Mouse (Mus musculus): ENCODE measurements at regions not wholly inside any gene's neighbourhood (a gene's known extent, or its start where the extent isn't known, plus 50 kb on each side); places are given as distances from the start of the nearest gene placed in this dataset.

GRCm38 (mm10) chr2:96234613-96235012 lies 83.4 kb upstream of the Lrrc4c start:
- no peak for DNase-seq (ENCODE audit: low spot score in 2 of 2)

DNA sequence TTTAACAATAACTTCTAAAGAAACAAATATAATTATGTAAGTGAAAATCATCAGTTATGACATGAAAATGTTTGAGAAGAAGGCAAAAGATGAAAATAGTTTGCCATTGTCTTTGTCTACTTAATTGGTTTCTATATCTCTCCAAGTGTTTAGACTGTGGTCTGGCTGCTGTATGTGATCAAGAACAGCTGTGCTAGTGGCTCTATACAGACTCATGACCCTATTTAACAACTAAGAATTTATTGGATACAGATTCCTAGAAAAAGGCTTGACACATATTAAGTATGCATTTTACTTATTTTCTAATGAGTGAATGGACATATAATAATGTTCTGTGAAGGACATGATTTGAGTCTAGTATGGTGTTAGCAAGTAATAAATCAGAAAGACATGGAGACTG lies 78.7 kb upstream of the Lrrc4c start:
- no peak for DNase-seq (ENCODE audit: low spot score in 2 of 2)

DNA sequence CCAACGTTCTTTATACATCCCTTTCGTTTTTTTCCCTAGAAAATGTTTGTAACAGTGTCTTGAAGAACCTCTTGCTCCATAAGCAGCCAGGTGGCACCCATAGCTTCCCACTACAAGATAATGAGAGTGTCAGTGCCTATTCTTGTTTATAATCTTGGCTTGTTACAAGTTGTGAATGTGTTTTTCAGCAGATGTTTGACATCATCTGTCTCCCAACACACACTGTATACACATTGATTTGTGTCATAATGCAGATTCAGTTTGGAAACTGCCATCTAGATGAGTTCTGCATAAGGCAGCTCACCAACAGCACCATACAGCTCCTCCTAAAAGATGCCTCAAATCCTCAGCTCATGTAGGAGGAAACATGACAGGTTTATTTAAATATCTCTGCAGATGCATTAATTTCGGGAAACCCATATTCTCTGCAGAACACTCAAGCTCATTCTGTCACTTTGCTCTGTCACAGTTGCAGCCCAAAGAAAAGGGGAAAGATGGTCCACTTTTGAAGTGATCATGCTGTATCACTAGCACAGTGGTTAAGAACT lies 77.4 kb upstream of the Lrrc4c start:
- no peak for DNase-seq (ENCODE audit: low spot score in 2 of 2)

- no peak for DNase-seq (ENCODE audit: low spot score in 2 of 2)
Measured at GRCm38 (mm10) chr2:96253661-96254060, 64.3 kb upstream of the Lrrc4c start.

GRCm38 (mm10) chr2:96256491-96256890 lies 61.5 kb upstream of the Lrrc4c start:
- peak in 1 of 2 experiments; percentile 5 for DNase-seq (ENCODE audit: low spot score in 2 of 2)
